27 mouse cellular contexts compared by ENCODE assay signal in genomic region chr15:102014848-102015247, GRCm38 (mm10). TPM values are rescaled to one million over a fixed set of nuclear protein-coding genes. Genes with fewer than 3 reads are reported as not detected.
DNase-seq lines count a peak whose midpoint lies in the region; TF ChIP-seq lines count a peak whose summit lies in the region.
"Had no signal": no experiment of that assay in that cellular context is flagged by ENCODE, and none has a peak within 500 bp of the region (broad histone marks: within the 10 kb centered on the region; RNA-seq: fewer than 3 reads in every experiment).

No protein-coding gene starts in this region.

- H3K9ac ChIP-seq in ES-E14 (ENCODE audit: insufficient read depth, low read depth, low read length, poor library complexity, severe bottlenecking) = no peak overlapping the region
- H3K9ac ChIP-seq: embryonic facial prominence, embryonic 13.5 days; forebrain, embryonic 12.5 days; forebrain, embryonic 15.5 days; hindbrain, embryonic 13.5 days had no signal

- H3K9me3 ChIP-seq in heart, embryonic 10.5 days = no peaks in the 10 kb centered on the region
- no peaks in the 10 kb centered on the region for H3K9me3 ChIP-seq in ES-E14 (ENCODE audit: control insufficient read depth, insufficient read depth, low read depth, low read length)
- H3K9me3 ChIP-seq: embryonic facial prominence, embryonic 10.5 days; embryonic facial prominence, embryonic 13.5 days; forebrain, embryonic 12.5 days; forebrain, embryonic 15.5 days; G1E; hindbrain, embryonic 10.5 days; hindbrain, embryonic 13.5 days had no signal

- no peak overlapping the region for H3ac ChIP-seq in myocyte (ENCODE audit: control insufficient read depth, insufficient read length)

- no peaks in the 10 kb centered on the region for H3K79me2 ChIP-seq in myocyte (ENCODE audit: control insufficient read depth, insufficient read depth)

- H3K27ac ChIP-seq in heart, embryonic 10.5 days = peak overlapping the region; percentile 83
- no peak overlapping the region for H3K27ac ChIP-seq in ES-E14 (ENCODE audit: insufficient read depth, low read depth, low read length, poor library complexity, severe bottlenecking)
- H3K27ac ChIP-seq: embryonic facial prominence, embryonic 13.5 days; forebrain, embryonic 12.5 days; forebrain, embryonic 15.5 days; heart, adult 2 months; hindbrain, embryonic 13.5 days had no signal

- no peak overlapping the region for H3K4me2 ChIP-seq in myocyte (ENCODE audit: low read depth)
- H3K4me2 ChIP-seq: embryonic facial prominence, embryonic 13.5 days; forebrain, embryonic 12.5 days; forebrain, embryonic 15.5 days; heart, embryonic 11.5 days; hindbrain, embryonic 13.5 days had no signal

- DNase-seq in heart, embryonic 10.5 days (ENCODE audit: low spot score) = no peak
- DNase-seq in heart, postnatal 14 days = no peak
- DNase-seq in 3134 (ENCODE audit: extremely low read depth, insufficient read length, low spot score) = peak; percentile 47
- no peak for DNase-seq in ES-E14 (ENCODE audit: low read depth, low spot score)
- DNase-seq in adrenal gland, postnatal 25 days = no peak
- no peak for DNase-seq in cerebellum, adult 11 months
- DNase-seq in ovary, postnatal 36 days (ENCODE audit: low spot score) = no peak
- DNase-seq: adrenal gland, adult 8-10 months; cerebellum, adult 11-12 months; cerebellum, adult 8-10 months; cerebellum, postnatal 10 days; cerebellum, postnatal 36 days; embryo, embryonic 11 days; gastrocnemius, postnatal 25 days; heart, adult 2 months; heart, postnatal 36 days had no signal

- 34% methylated on average over 3 of the region's 4 CpGs for WGBS in heart, embryonic 10.5 days

- no peak overlapping the region for H3K4me3 ChIP-seq in heart, embryonic 10.5 days
- H3K4me3 ChIP-seq in ES-E14 (ENCODE audit: insufficient read depth in 1 of 2, low read depth in 1 of 2, low read length in 2 of 2, poor library complexity in 1 of 2, severe bottlenecking in 1 of 2) (no peak overlapping the region), myocyte (no peak overlapping the region)
- H3K4me3 ChIP-seq: embryonic facial prominence, embryonic 10.5 days; embryonic facial prominence, embryonic 13.5 days; erythroblast, embryonic 14.5 days; forebrain, embryonic 12.5 days; forebrain, embryonic 15.5 days; heart, adult 2 months; hindbrain, embryonic 10.5 days; hindbrain, embryonic 13.5 days had no signal

- no peaks in the 10 kb centered on the region for H3K36me3 ChIP-seq in heart, embryonic 10.5 days
- H3K36me3 ChIP-seq in ES-E14 (ENCODE audit: control insufficient read depth, insufficient read depth, low read length, poor library complexity, severe bottlenecking) (no peaks in the 10 kb centered on the region), myocyte (ENCODE audit: control insufficient read depth, insufficient read depth) (no peaks in the 10 kb centered on the region)
- H3K36me3 ChIP-seq: embryonic facial prominence, embryonic 10.5 days; embryonic facial prominence, embryonic 13.5 days; forebrain, embryonic 12.5 days; forebrain, embryonic 15.5 days; G1E; hindbrain, embryonic 10.5 days; hindbrain, embryonic 13.5 days had no signal

- in situ Hi-C loops in ES-E14 (cut with MboI; ENCODE audit: low sequenced_read_pairs in 2 of 2, unreplicated experiment in 2 of 2) = loop anchor here in 1 of 2 experiments (25.0 kb wide), 1 partner anchor 922 kb away; the partner anchor contains the start of gene Hoxc12

- peaks cover 50% of the 10 kb centered on the region for H3K4me1 ChIP-seq in heart, embryonic 10.5 days
- H3K4me1 ChIP-seq in ES-E14 (ENCODE audit: control insufficient read depth in 2 of 2, insufficient read depth in 2 of 2, low read length in 2 of 2, poor library complexity in 1 of 2) = peaks cover 0 to 38% of the 10 kb centered on the region in 2 experiments; a peak in 3 of 4 replicates

- TF ChIP-seq POLR2A in myocyte (IDR thresholded peaks at IDR 0.05; ENCODE audit: insufficient read length, low read depth) = no peak

- intact Hi-C loops in heart, postnatal 14 days (cut with DNase I) = no loop called here

- no peaks in the 10 kb centered on the region; the same call in 1 of the 2 replicates for H3K27me3 ChIP-seq in heart, embryonic 10.5 days (ENCODE audit: insufficient read depth, poor library complexity, severe bottlenecking)
- H3K27me3 ChIP-seq in myocyte (ENCODE audit: control insufficient read depth, insufficient read depth, insufficient read length) = no peaks in the 10 kb centered on the region
- H3K27me3 ChIP-seq: forebrain, embryonic 15.5 days; hindbrain, embryonic 13.5 days had no signal

TF ChIP-seq in ES-E14, 5 proteins besides CTCF, POLR2A, EP300 and RAD21:
- TF ChIP-seq MAFK (IDR thresholded peaks at IDR 0.05; ENCODE audit: insufficient read depth, low read depth, low read length) (0 out of 2 replicates have a peak, but pooled peaks have one; percentile 41), CHD2 (IDR thresholded peaks at IDR 0.05; ENCODE audit: low read depth, low read length) (no peak), HCFC1 (IDR thresholded peaks at IDR 0.05; ENCODE audit: borderline replicate concordance, insufficient read depth, low read length) (no peak), ZNF384 (IDR thresholded peaks at IDR 0.05; ENCODE audit: low read depth, low read length) (no peak), ZC3H11A (IDR thresholded peaks at IDR 0.05; ENCODE audit: borderline replicate concordance, low read depth, low read length) (no peak)

TF ChIP-seq in myocyte, 11 proteins besides CTCF, POLR2A, EP300 and RAD21:
- TF ChIP-seq POLR2AphosphoS2 (IDR thresholded peaks at IDR 0.05; ENCODE audit: insufficient read length, low read depth) (no peak), SRF (IDR thresholded peaks at IDR 0.05; ENCODE audit: control insufficient read depth, insufficient read length, low read depth) (no peak), MAX (IDR thresholded peaks at IDR 0.05; ENCODE audit: low read depth) (no peak), CEBPB (IDR thresholded peaks at IDR 0.05; ENCODE audit: insufficient read depth, poor library complexity, severe bottlenecking) (0 out of 2 replicates have a peak, but pooled peaks have one; percentile 13)

RNA-seq across cellular contexts. Expression of gene Krt8, which starts 10.6 kb away (rescaled TPM):
- polyA plus RNA-seq in heart, embryonic 10.5 days (2016; fragmentation: Nextera tagmentation; extraction: Ambion mirVana) = 83.2 and 193 TPM in 2 replicates
- 1 to 10 TPM; 4.2 to 7.0 TPM for total RNA-seq in heart, postnatal 14 days (2021)
- 346 and 451 TPM in 2 replicates for total RNA-seq in ES-E14 (2012; rRNA removed)
- polyA plus RNA-seq in myocyte (2012; fragmentation: generic; extraction: Trizol) = 0.16 TPM
- 0.36 and 1.00 TPM in 2 replicates for total RNA-seq in adrenal gland, postnatal 25 days (2021)
- total RNA-seq: G1E had no signal
- polyA plus RNA-seq: activated CD4-positive, CD25-positive, alpha-beta regulatory T cell, adult 4 months; G1E had no signal

RNA-seq across cellular contexts. Expression of gene Krt18, which starts 13.1 kb away (rescaled TPM):
- polyA plus RNA-seq in heart, embryonic 10.5 days (2016; fragmentation: Nextera tagmentation; extraction: Ambion mirVana) = 78.5 and 184 TPM in 2 replicates
- total RNA-seq in heart, postnatal 14 days (2021) = 10 to 100 TPM in 1 of 2 experiments, 1 to 10 TPM in 1; 4.9 to 10.4 TPM
- 266 and 382 TPM in 2 replicates for total RNA-seq in ES-E14 (2012; rRNA removed)
- polyA plus RNA-seq in myocyte (2012; fragmentation: generic; extraction: Trizol) = not detected
- 1.5 and 1.8 TPM in 2 replicates for total RNA-seq in adrenal gland, postnatal 25 days (2021)
- total RNA-seq: G1E had no signal
- polyA plus RNA-seq: activated CD4-positive, CD25-positive, alpha-beta regulatory T cell, adult 4 months; G1E had no signal

RNA-seq across cellular contexts. Expression of gene Eif4b, which starts 58.7 kb away (rescaled TPM):
- polyA plus RNA-seq in heart, embryonic 10.5 days (2016; fragmentation: Nextera tagmentation; extraction: Ambion mirVana) = 85.5 and 99.6 TPM in 2 replicates
- 100 to 1,000 TPM; 130 to 147 TPM for total RNA-seq in heart, postnatal 14 days (2021)
- 361 and 417 TPM in 2 replicates for total RNA-seq in ES-E14 (2012; rRNA removed)
- 266 TPM for polyA plus RNA-seq in myocyte (2012; fragmentation: generic; extraction: Trizol)
- 244 and 270 TPM in 2 replicates for total RNA-seq in adrenal gland, postnatal 25 days (2021)

Comparison
In these comparisons a context has a peak if more than half of its experiments do, and no peak if none do; other contexts are left out.
1. RNA of gene Krt8, which starts 10.6 kb away (total RNA-seq): 346 to 451 TPM in ES-E14; 4.2 to 7.0 TPM in heart, postnatal 14 days and 0.36 to 1.00 TPM in adrenal gland, postnatal 25 days; every median in the first group is over 10 times any median in the second.
2. RNA of gene Krt18, which starts 13.1 kb away (total RNA-seq): 266 to 382 TPM in ES-E14; 4.9 to 10.4 TPM in heart, postnatal 14 days and 1.5 to 1.8 TPM in adrenal gland, postnatal 25 days; every median in the first group is over 10 times any median in the second.